Mouse (Mus musculus): ENCODE data around the gene Glt8d1.

DNA sequence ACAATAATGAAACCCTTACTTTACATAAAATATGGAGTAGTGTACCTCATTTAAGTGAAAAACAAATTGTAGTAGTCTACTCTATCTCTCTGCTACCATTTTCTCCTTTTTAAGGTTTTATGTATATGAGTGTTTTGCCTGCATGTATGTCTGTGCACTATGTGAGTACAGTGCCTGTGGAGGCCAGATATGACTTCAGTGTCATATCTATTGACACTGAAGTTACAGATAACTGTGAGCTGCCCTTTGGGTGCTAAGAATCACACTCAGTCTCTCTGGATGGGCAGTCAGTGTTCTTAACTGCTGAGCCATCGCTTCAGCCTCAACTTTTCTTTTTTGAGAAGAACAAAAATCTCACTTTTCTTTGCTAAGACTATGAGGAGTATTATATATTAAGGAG lies 44.6 kb downstream of the Glt8d1 start:
- TF ChIP-seq CTCF (IDR thresholded peaks at IDR 0.05): no peak
- TF ChIP-seq EP300 (IDR thresholded peaks at IDR 0.05; ENCODE audit: insufficient read depth, low read depth, low read length): no peak

Data from heart, adult 2 months (tissue).